ENCODE assay signal across 13 mouse cellular contexts in genomic region chr16:48562290-48563080, GRCm38 (mm10).
DNase-seq lines count a peak whose midpoint lies in the region; ATAC-seq and TF ChIP-seq lines count a peak whose summit lies in the region.
"Had no signal": no experiment of that assay in that cellular context is flagged by ENCODE, and none has a peak within 500 bp of the region (broad histone marks: within the 10 kb centered on the region; RNA-seq: fewer than 3 reads in every experiment).

No protein-coding gene starts in this region.

- WGBS in embryonic facial prominence, embryonic 10.5 days, result 37% methylated on average over 11 of the region's 11 CpGs
- 14% methylated on average over 11 of the region's 11 CpGs for WGBS in hindbrain, embryonic 14.5 days
- WGBS in midbrain, embryonic 16.5 days, result 11% methylated on average over 11 of the region's 11 CpGs
- 53% methylated on average over 11 of the region's 11 CpGs for WGBS in intestine, embryonic 15.5 days

- DNase-seq in brain, embryonic 14.5 days (ENCODE audit: low read depth), result peak; percentile 55
- DNase-seq in embryonic facial prominence, embryonic 10.5 days (ENCODE audit: low spot score), result peak; percentile 19
- no peak for DNase-seq in hindbrain, embryonic 14.5 days (ENCODE audit: low spot score)
- DNase-seq in adrenal gland, postnatal 14 days, result no peak
- DNase-seq in spleen, postnatal 10 days (ENCODE audit: low spot score in 2 of 2), result no peak
- no peak for DNase-seq in right cerebral cortex, postnatal 36 days (ENCODE audit: low spot score in 2 of 2)
- DNase-seq: adrenal gland, postnatal 10 days; cerebellum, adult 11 months had no signal

- TF ChIP-seq CTCF in brain, embryonic 14.5 days (IDR thresholded peaks at IDR 0.05; ENCODE audit: borderline replicate concordance, extremely low read depth, insufficient read depth, insufficient read length), result no peak

- TF ChIP-seq POLR2A in brain, embryonic 14.5 days (IDR thresholded peaks at IDR 0.05; ENCODE audit: borderline replicate concordance, extremely low read depth, insufficient read depth, insufficient read length, poor library complexity, severe bottlenecking), result no peak

- peaks cover 7% of the 10 kb centered on the region; the same call in 1 of the 2 replicates for H3K4me1 ChIP-seq in embryonic facial prominence, embryonic 10.5 days
- no peaks in the 10 kb centered on the region for H3K4me1 ChIP-seq in hindbrain, embryonic 14.5 days (replicated peaks; ENCODE audit: control insufficient read depth, insufficient read depth, low read length)
- H3K4me1 ChIP-seq in midbrain, embryonic 16.5 days (ENCODE audit: control insufficient read depth, insufficient read depth, low read length), result peaks cover 6% of the 10 kb centered on the region
- H3K4me1 ChIP-seq in intestine, embryonic 15.5 days (replicated peaks), result no peaks in the 10 kb centered on the region
- H3K4me1 ChIP-seq: embryonic facial prominence, embryonic 12.5 days had no signal

- H3K36me3 ChIP-seq in embryonic facial prominence, embryonic 10.5 days (replicated peaks), result no peaks in the 10 kb centered on the region
- H3K36me3 ChIP-seq in hindbrain, embryonic 14.5 days (replicated peaks; ENCODE audit: control insufficient read depth, insufficient read depth), result no peaks in the 10 kb centered on the region
- no peaks in the 10 kb centered on the region for H3K36me3 ChIP-seq in midbrain, embryonic 16.5 days (ENCODE audit: control insufficient read depth, insufficient read depth, low read length)
- no peaks in the 10 kb centered on the region for H3K36me3 ChIP-seq in intestine, embryonic 15.5 days
- H3K36me3 ChIP-seq: embryonic facial prominence, embryonic 12.5 days had no signal

- H3K4me3 ChIP-seq in embryonic facial prominence, embryonic 10.5 days, result no peak overlapping the region
- no peak overlapping the region for H3K4me3 ChIP-seq in hindbrain, embryonic 14.5 days (replicated peaks; ENCODE audit: low read length)
- H3K4me3 ChIP-seq in midbrain, embryonic 16.5 days (ENCODE audit: low read depth, low read length), result no peak overlapping the region
- no peak overlapping the region for H3K4me3 ChIP-seq in intestine, embryonic 15.5 days (replicated peaks)
- H3K4me3 ChIP-seq: embryonic facial prominence, embryonic 12.5 days had no signal

- no peaks in the 10 kb centered on the region for H3K9me3 ChIP-seq in embryonic facial prominence, embryonic 10.5 days
- H3K9me3 ChIP-seq in hindbrain, embryonic 14.5 days (ENCODE audit: control insufficient read depth, low read length), result no peaks in the 10 kb centered on the region
- no peaks in the 10 kb centered on the region for H3K9me3 ChIP-seq in midbrain, embryonic 16.5 days (replicated peaks; ENCODE audit: control insufficient read depth, low read length, poor library complexity, severe bottlenecking)
- H3K9me3 ChIP-seq in intestine, embryonic 15.5 days, result no peaks in the 10 kb centered on the region
- H3K9me3 ChIP-seq: embryonic facial prominence, embryonic 12.5 days had no signal

- no peak overlapping the region for H3K9ac ChIP-seq in hindbrain, embryonic 14.5 days
- no peak overlapping the region for H3K9ac ChIP-seq in midbrain, embryonic 16.5 days (ENCODE audit: low read depth, low read length)
- no peak overlapping the region for H3K9ac ChIP-seq in intestine, embryonic 15.5 days
- H3K9ac ChIP-seq: embryonic facial prominence, embryonic 12.5 days had no signal

- no peaks in the 10 kb centered on the region for H3K27me3 ChIP-seq in embryonic facial prominence, embryonic 10.5 days (replicated peaks; ENCODE audit: low read depth, poor library complexity, severe bottlenecking)
- no peaks in the 10 kb centered on the region for H3K27me3 ChIP-seq in hindbrain, embryonic 14.5 days (ENCODE audit: control insufficient read depth, insufficient read depth, low read length)
- no peaks in the 10 kb centered on the region; the same call in 1 of the 2 replicates for H3K27me3 ChIP-seq in midbrain, embryonic 16.5 days (ENCODE audit: control insufficient read depth, insufficient read depth, low read depth, low read length)
- H3K27me3 ChIP-seq in intestine, embryonic 15.5 days (replicated peaks), result no peaks in the 10 kb centered on the region
- H3K27me3 ChIP-seq: embryonic facial prominence, embryonic 12.5 days; Patski had no signal

- peak; percentile 60; the same call in 1 of the 2 replicates for ATAC-seq in hindbrain, embryonic 14.5 days (ENCODE audit: low FRiP score)
- ATAC-seq in midbrain, embryonic 16.5 days, result peak; percentile 71
- no peak for ATAC-seq in intestine, embryonic 15.5 days
- ATAC-seq: intestine, embryonic 16.5 days; Patski had no signal

- H3K4me2 ChIP-seq in hindbrain, embryonic 14.5 days (replicated peaks), result no peak overlapping the region
- H3K4me2 ChIP-seq in midbrain, embryonic 16.5 days (ENCODE audit: low read length), result no peak overlapping the region
- H3K4me2 ChIP-seq in intestine, embryonic 15.5 days (replicated peaks), result no peak overlapping the region
- H3K4me2 ChIP-seq: embryonic facial prominence, embryonic 12.5 days had no signal

- no peak overlapping the region for H3K27ac ChIP-seq in embryonic facial prominence, embryonic 10.5 days (replicated peaks)
- no peak overlapping the region for H3K27ac ChIP-seq in hindbrain, embryonic 14.5 days
- H3K27ac ChIP-seq in midbrain, embryonic 16.5 days (ENCODE audit: low read length), result no peak overlapping the region
- H3K27ac ChIP-seq in intestine, embryonic 15.5 days, result no peak overlapping the region
- H3K27ac ChIP-seq: embryonic facial prominence, embryonic 12.5 days had no signal

Comparison
In these comparisons a context has a peak if more than half of its experiments do, and no peak if none do; other contexts are left out.
1. DNase-seq: peak in brain, embryonic 14.5 days (single experiment) and embryonic facial prominence, embryonic 10.5 days (single experiment); none in hindbrain, embryonic 14.5 days (single experiment), adrenal gland, postnatal 14 days (single experiment), spleen, postnatal 10 days (0 of 2) and right cerebral cortex, postnatal 36 days (0 of 2).